Mouse (Mus musculus) ES-Bruce4 (cell line): ENCODE results near the gene Zswim1. TPM values are rescaled to one million over a fixed set of nuclear protein-coding genes. Genes with fewer than 3 reads are reported as not detected.
"Not testable (repeated sequence)": the region's sequence is repeated elsewhere in the genome, so short reads cannot be mapped to it uniquely, and the experiment has no call there.

Experiments used
- H3K27ac ChIP-seq: 2 replicates; pipeline ENCODE4 v1.5.1; 2012; ENCODE audit warnings: low read length, inconsistent platforms; ENCODE audit not compliant: insufficient read depth
- H3K27me3 ChIP-seq: 2 replicates; pipeline ENCODE4 v1.6.1; 2012; ENCODE audit warnings: mild to moderate bottlenecking, low read length, inconsistent platforms; ENCODE audit not compliant: control insufficient read depth, poor library complexity, insufficient read depth, severe bottlenecking
- H3K36me3 ChIP-seq: 2 replicates; pipeline ENCODE4 v1.6.1; 2012; ENCODE audit warnings: inconsistent platforms, mild to moderate bottlenecking, low read length, moderate library complexity; ENCODE audit not compliant: control insufficient read depth, poor library complexity, insufficient read depth, severe bottlenecking
- H3K4me1 ChIP-seq: one replicate; pipeline ENCODE4 v1.8.1; 2011; ENCODE audit warnings: low read length; ENCODE audit not compliant: control insufficient read depth, insufficient read depth
- H3K4me3 ChIP-seq: 2 replicates; pipeline ENCODE4 v1.5.1; 2011; ENCODE audit warnings: low read depth, mild to moderate bottlenecking, low read length
- H3K9ac ChIP-seq: 2 replicates; pipeline ENCODE4 v1.6.1; 2012; ENCODE audit warnings: low read depth, mild to moderate bottlenecking, inconsistent platforms; ENCODE audit not compliant: poor library complexity, severe bottlenecking
- H3K9me3 ChIP-seq: replicated peaks from 2 replicates; pipeline ENCODE4 v1.6.1; 2012; ENCODE audit warnings: mild to moderate bottlenecking, low read length, inconsistent platforms; ENCODE audit not compliant: control insufficient read depth, poor library complexity, insufficient read depth, severe bottlenecking
- CTCF ChIP-seq: IDR thresholded peaks from one replicate; pipeline ENCODE4 v1.8.1; 2011; ENCODE audit warnings: low read depth, low read length
- EP300 ChIP-seq: IDR thresholded peaks from 2 replicates; pipeline ENCODE4 v1.6.1; 2011; ENCODE audit warnings: low read depth, low read length; ENCODE audit not compliant: insufficient read depth
- POLR2A ChIP-seq: IDR thresholded peaks from one replicate; pipeline ENCODE4 v1.8.1; 2011; ENCODE audit warnings: low read length; ENCODE audit not compliant: insufficient read depth
- polyA plus RNA-seq: library from polyadenylated mRNA; stranded (reverse); fragments of >200 nt; gene quantifications from 2 replicates; pipeline ENCODE4 v1.2.4, GENCODE M21; 2011; ENCODE audit warnings: low read depth; ENCODE audit not compliant: missing spikeins, insufficient read depth, insufficient read length

The Zswim1 gene
- polyA plus RNA-seq, 1 experiment, result 39.5 TPM

DNA sequence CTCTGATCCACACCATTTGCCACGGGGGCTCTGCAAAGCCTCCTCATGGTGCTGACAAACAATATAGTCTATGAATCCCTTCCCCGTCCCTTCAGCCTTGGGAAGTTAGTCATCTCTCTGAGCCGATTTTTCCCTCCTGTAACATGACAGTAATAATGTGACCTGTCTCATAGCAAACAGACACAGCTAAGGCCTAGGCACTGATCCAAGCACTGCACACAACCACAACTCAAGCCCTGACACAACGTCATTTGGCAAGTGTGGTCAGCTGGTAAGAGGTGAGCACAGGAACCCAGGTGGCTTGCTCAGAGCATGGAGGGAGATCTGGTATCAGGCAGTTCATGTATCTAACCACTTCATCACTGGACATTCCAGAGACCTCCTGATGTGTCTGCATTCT is 26.6 kb upstream of the Zswim1 start:
- no peaks in the 10 kb centered on the region for H3K4me1 ChIP-seq
- peaks cover 13% of the 10 kb centered on the region for H3K36me3 ChIP-seq
- no peak overlapping the region for H3K27ac ChIP-seq
- no peak overlapping the region for H3K4me3 ChIP-seq
- H3K27me3 ChIP-seq, result no peaks in the 10 kb centered on the region
- no peak overlapping the region for H3K9ac ChIP-seq
- TF ChIP-seq CTCF, result no peak
- TF ChIP-seq POLR2A, result no peak
- TF ChIP-seq EP300, result no peak
- H3K9me3 ChIP-seq, result no peaks in the 10 kb centered on the region

DNA sequence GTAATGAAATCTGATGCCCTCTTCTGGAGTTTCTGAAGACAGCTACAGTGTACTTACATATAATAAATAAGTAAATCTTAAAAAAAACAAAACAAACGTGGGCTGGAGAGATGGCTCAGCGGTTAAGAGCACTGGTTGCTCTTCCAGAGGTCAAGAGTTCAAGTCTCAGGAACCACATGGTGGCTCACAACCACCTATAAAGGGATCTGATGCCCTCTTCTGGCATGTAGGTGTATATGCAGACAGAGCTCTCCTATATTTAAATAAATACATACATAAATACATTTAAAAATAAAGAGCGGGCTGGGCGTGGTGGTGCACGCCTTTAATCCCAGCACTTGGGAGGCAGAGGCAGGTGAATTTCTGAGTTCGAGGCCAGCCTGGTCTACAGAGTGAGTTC is 23.9 kb upstream of the Zswim1 start:
- H3K9me3 ChIP-seq, H3K27me3 ChIP-seq, H3K27ac ChIP-seq, H3K4me1 ChIP-seq, H3K9ac ChIP-seq, H3K4me3 ChIP-seq: not testable (repeated sequence)
- H3K36me3 ChIP-seq, result peaks cover 13% of the 10 kb centered on the region

DNA sequence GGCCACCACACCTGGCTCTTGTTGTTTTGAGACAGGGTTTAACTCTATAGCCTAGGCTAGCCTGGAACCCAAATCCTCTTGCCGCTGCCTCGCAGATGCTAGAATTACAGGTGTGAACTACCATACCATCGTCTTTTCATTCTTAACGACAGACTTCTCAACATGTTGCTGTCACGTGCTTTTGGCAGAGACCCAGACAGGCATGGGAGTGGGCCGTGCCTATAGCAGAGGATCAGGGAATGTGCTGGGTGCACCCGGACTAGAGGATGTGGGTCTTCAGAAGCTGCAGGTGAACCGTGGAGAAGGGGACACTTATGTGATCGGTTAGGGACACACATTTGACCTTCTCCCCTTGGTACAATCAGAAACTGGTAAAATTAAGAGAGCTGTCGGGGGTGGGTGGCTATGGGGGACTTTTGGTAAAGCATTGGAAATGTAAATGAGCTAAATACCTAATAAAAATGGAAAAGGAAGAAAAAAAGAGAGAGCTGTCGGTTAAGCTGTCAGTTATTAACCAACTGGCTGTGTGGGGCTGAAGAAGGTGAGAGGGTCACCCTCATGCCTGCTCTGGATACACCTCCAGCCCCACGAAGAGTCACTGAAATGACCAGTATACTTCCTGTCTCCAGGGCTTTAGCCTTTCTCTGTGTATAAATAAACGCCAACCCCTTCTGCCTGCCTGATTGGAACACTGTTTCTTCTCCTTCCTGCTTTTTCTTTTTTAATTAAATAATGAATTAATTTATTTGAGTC is 22.1 kb upstream of the Zswim1 start:
- H3K4me1 ChIP-seq, result peaks cover 2% of the 10 kb centered on the region
- no peak overlapping the region for H3K4me3 ChIP-seq
- TF ChIP-seq POLR2A, result no peak
- no peak for TF ChIP-seq EP300
- TF ChIP-seq CTCF, result no peak
- H3K36me3 ChIP-seq, result peaks cover 13% of the 10 kb centered on the region
- no peaks in the 10 kb centered on the region for H3K27me3 ChIP-seq
- H3K9me3 ChIP-seq, result no peaks in the 10 kb centered on the region
- H3K9ac ChIP-seq, result no peak overlapping the region
- H3K27ac ChIP-seq, result no peak overlapping the region

DNA sequence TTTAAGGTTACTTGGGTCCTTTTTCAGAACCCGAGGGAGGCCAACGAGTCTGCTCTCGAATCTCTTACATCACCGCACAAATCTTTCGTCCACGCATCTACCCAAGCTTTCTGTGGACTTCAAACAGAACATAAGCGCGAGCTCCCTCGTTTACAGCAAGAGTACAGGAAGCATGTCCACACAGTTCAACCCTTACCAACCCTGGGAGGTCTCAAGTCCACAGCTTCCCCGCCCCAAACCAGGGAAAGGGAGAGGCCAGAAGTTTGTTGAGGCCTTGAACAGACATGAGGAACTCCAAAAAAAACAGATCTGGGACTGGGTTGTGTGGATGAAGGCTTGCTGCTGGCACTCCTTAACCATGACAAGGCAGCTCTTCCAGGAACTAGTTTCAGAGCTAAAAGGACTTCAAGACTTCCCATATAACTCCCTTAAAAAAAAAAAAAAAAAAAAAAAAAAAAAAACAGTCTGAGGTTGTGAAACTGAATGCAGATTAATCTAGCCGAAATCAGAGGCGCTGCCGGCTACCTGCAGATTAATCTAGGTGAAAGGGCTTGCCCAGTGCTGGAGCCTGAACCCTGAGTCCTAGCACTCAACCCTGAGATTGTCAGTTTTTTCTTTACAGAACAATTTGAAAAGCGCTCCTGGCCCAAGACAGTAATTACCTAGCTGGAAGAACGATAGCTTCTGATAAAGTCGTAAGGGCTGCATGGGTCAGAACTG is 19.1 kb upstream of the Zswim1 start:
- Histone ChIP-seq H3K27me3 (no peaks in the 10 kb centered on the region), H3K4me3 (no peak overlapping the region), H3K27ac (no peak overlapping the region), H3K36me3 (no peaks in the 10 kb centered on the region), H3K9ac (0 out of 2 replicates have a peak overlapping the region, but pooled peaks have one; percentile 43), H3K9me3 (no peaks in the 10 kb centered on the region), H3K4me1 (peaks cover 5% of the 10 kb centered on the region)
- no peak for TF ChIP-seq EP300
- no peak for TF ChIP-seq CTCF
- no peak for TF ChIP-seq POLR2A

DNA sequence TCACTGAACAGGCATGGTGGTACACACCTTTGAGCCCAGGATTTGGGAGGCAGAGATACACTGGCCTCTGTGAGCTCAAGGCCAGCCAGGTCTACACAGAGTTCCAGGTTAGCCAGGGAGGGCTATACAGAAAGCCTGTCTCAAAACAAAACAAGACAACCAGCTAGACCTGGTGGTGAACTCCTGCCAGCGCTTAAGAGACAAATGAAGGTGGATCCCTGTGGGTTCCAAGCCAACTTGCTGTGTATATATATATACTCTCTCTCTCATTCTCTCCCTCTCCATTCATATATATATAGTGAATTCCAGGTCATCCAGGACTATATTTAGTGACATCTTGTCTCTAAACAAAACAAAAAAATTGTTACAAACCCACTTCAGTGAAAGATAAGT is 18.6 kb upstream of the Zswim1 start:
- Histone ChIP-seq H3K27ac (no peak overlapping the region), H3K9me3 (no peaks in the 10 kb centered on the region), H3K4me3 (peak overlapping the region; percentile 75), H3K4me1 (peaks cover 5% of the 10 kb centered on the region), H3K9ac (peak overlapping the region; percentile 43), H3K36me3 (no peaks in the 10 kb centered on the region), H3K27me3 (no peaks in the 10 kb centered on the region)
- TF ChIP-seq EP300, result no peak
- no peak for TF ChIP-seq CTCF
- TF ChIP-seq POLR2A, result no peak

DNA sequence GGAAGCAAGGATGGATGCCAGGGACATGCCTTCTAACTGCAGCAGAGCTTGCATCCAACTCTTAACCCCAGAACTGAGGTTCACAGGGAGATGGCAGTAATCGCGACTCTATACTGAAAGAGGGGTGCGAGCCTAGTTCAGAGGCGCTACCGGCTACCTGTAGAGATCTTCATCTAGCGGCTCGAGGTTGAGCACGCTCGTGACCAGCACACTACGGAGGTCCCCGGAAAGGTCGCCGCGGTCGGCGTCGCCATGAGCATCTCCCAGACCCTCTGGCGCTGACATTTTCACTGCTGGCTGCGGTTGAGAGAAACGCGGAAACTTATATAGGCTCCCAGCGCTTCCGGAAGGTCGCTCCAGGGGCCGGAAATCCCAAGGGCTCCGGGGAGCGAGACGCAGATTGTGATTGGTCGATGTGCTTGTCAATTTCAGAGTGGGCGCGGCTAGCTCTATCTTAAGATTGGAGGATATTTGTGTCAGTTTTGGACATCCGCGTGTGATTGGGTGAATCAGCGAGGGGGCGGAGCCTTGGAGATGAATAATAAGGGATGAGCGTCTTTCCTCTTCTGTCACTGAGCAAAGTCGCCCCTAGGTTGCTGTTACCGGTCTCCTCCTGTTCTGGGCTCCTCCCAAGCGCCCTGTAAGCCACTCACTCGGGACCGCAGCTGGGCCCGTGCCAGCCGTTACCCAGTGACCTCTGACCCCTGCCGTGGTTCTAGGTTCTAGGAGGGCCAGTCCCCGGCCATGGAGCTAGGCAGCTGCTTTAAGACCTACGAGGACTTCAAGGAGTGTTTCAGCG is 17.8 kb upstream of the Zswim1 start, which contains the start of the genes Acot8 and Zswim3:
Gene Acot8, minus strand, starts transcription at position 350 of the 799 bp plus-strand sequence.
Gene Zswim3, plus strand, starts transcription at position 566 of the 799 bp plus-strand sequence.
- Histone ChIP-seq H3K36me3 (no peaks in the 10 kb centered on the region), H3K27ac (peak within 1 kb of the TSS; percentile 68), H3K27me3 (no peaks in the 10 kb centered on the region), H3K4me1 (peaks cover 5% of the 10 kb centered on the region), H3K9me3 (no peaks in the 10 kb centered on the region), H3K9ac (peak within 1 kb of the TSS; percentile 60), H3K4me3 (peak within 1 kb of the TSS; percentile 79)
- no peak for TF ChIP-seq EP300
- peak; percentile 94 for TF ChIP-seq POLR2A
